Mouse (Mus musculus) myocyte (in vitro differentiated cells): ENCODE data around the gene Chga. TPM values are rescaled to one million over a fixed set of nuclear protein-coding genes. Genes with fewer than 3 reads are reported as not detected.
A peak's percentile ranks its signal among the peaks of the same experiment; 100 is the strongest.

Experiments used
- H3K27me3 ChIP-seq: one replicate; pipeline ENCODE4 v1.6.1; 2011; ENCODE audit not compliant: control insufficient read depth, insufficient read depth, insufficient read length
- H3K36me3 ChIP-seq: one replicate; pipeline ENCODE4 v1.6.1; 2011; ENCODE audit not compliant: control insufficient read depth, insufficient read depth
- H3K4me2 ChIP-seq: one replicate; pipeline ENCODE4 v1.6.1; 2011; ENCODE audit warnings: low read depth, control low read depth
- H3K4me3 ChIP-seq: one replicate; pipeline ENCODE4 v1.5.1; 2011; ENCODE audit warnings: mild to moderate bottlenecking, control low read depth, moderate library complexity
- H3K79me2 ChIP-seq: one replicate; pipeline ENCODE4 v1.6.1; 2011; ENCODE audit not compliant: control insufficient read depth, insufficient read depth
- H3ac ChIP-seq: one replicate; pipeline ENCODE4 v1.6.1; 2011; ENCODE audit not compliant: control insufficient read depth, insufficient read length
- CEBPB ChIP-seq: IDR thresholded peaks from 2 replicates; pipeline ENCODE4 v1.6.1; 2011; ENCODE audit warnings: mild to moderate bottlenecking, moderate library complexity; ENCODE audit not compliant: poor library complexity, insufficient read depth, severe bottlenecking
- E2F4 ChIP-seq: IDR thresholded peaks from one replicate; pipeline ENCODE4 v1.6.1; 2011; ENCODE audit warnings: mild to moderate bottlenecking, control low read depth, moderate library complexity; ENCODE audit not compliant: insufficient read depth
- MAX ChIP-seq: IDR thresholded peaks from one replicate; pipeline ENCODE4 v1.6.1; 2011; ENCODE audit warnings: low read depth, mild to moderate bottlenecking, control low read depth
- MYOD1 ChIP-seq, 3 experiments: IDR thresholded peaks; one replicate each; pipeline ENCODE4 v1.6.1; 2011; ENCODE audit warnings: control low read depth in 2 of 3, low read depth in 2 of 3, mild to moderate bottlenecking in 2 of 3, moderate library complexity in 1 of 3; ENCODE audit not compliant: insufficient read length in 2 of 3, control insufficient read depth in 1 of 3
- MYOG ChIP-seq, 3 experiments: IDR thresholded peaks; one replicate each; pipeline ENCODE4 v1.6.1; 2011; ENCODE audit warnings: control low read depth in 2 of 3, low read depth in 2 of 3, mild to moderate bottlenecking in 2 of 3; ENCODE audit not compliant: insufficient read length in 2 of 3, control insufficient read depth in 1 of 3, insufficient read depth in 1 of 3
- POLR2A ChIP-seq: IDR thresholded peaks from one replicate; pipeline ENCODE4 v1.6.1; 2011; ENCODE audit warnings: low read depth, mild to moderate bottlenecking, control low read depth, moderate library complexity; ENCODE audit not compliant: insufficient read length
- POLR2AphosphoS2 ChIP-seq: IDR thresholded peaks from one replicate; pipeline ENCODE4 v1.6.1; 2011; ENCODE audit warnings: low read depth, control low read depth; ENCODE audit not compliant: insufficient read length
- REST ChIP-seq: IDR thresholded peaks from one replicate; pipeline ENCODE4 v1.6.1; 2011; ENCODE audit warnings: mild to moderate bottlenecking, control low read depth, moderate library complexity; ENCODE audit not compliant: insufficient read depth, insufficient read length
- SRF ChIP-seq: IDR thresholded peaks from one replicate; pipeline ENCODE4 v1.6.1; 2011; ENCODE audit warnings: low read depth; ENCODE audit not compliant: control insufficient read depth, insufficient read length
- TCF12 ChIP-seq: IDR thresholded peaks from one replicate; pipeline ENCODE4 v1.6.1; 2011; ENCODE audit warnings: mild to moderate bottlenecking, control low read depth; ENCODE audit not compliant: poor library complexity, insufficient read depth, severe bottlenecking
- TCF3 ChIP-seq: IDR thresholded peaks from one replicate; pipeline ENCODE4 v1.6.1; 2011; ENCODE audit warnings: low read depth, control low read depth; ENCODE audit not compliant: insufficient read length
- USF1 ChIP-seq: IDR thresholded peaks from one replicate; pipeline ENCODE4 v1.6.1; 2011; ENCODE audit warnings: low read depth, mild to moderate bottlenecking, control low read depth, moderate library complexity
- polyA plus RNA-seq: library from polyadenylated mRNA; unstranded; fragments of >200 nt; fragmentation: generic; extraction: Trizol; gene quantifications from one replicate; pipeline ENCODE4 v1.2.1, GENCODE M21; 2012; ENCODE audit warnings: missing spikeins

The Chga gene
- polyA plus RNA-seq, 1 experiment: not detected

DNA sequence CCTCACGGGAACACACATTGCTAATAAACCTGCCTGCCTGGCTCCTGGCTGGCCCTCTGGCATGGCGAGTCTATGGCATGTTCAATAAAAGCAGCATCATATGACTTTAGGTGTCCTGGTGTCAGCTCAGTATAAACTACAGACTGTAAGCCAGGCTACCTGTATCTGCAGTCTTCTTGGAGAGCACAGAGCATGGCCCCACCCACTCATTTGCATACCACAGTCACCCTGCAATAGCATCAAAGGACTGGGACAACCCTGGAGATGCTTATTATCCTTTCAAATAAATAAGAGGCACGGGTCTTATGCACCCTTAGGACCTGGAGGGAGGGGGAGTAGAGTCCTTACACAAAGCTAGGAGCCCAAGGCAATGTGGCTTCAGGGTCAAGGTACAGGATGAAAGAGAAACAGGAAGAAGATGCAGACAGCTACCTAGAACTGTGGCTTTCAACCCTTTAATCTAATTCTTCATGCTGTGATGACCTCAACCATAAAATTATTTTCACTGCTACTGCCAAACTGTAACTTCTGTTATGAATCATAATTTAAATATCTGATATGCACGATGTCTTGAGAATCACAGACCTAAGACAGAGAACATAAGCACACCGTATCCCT, 26.9 kb downstream of the Chga start:
- no peak overlapping the region for H3K4me3 ChIP-seq

DNA sequence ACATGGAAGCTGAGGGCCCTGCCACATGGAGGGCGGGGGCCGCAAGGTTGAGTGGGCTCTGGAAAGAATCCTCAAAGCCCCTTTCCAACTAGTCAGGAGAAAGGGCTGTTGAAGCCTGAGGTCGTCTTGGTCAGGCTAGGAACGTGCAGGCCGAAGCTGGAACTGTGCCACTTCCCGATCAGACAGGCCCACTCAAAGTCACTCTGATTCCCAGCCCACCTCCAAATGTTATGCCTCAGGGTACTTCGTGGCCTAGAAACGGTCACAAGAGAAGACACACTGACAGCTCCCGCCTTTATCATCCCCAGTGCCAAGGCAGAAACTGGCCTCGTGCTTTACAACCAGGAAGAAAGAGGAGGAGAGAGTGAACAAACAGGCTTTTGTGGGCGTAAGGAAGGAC, 27.7 kb downstream of the Chga start:
- TF ChIP-seq USF1: no peak
- TF ChIP-seq POLR2A: no peak
- TF ChIP-seq POLR2AphosphoS2: no peak
- no peak for TF ChIP-seq REST
- TF ChIP-seq MYOG (IDR thresholded peaks at IDR 0.05; ENCODE audit: control insufficient read depth in 1 of 3, insufficient read depth in 1 of 3, insufficient read length in 2 of 3, low read depth in 2 of 3): no peak
- no peak for TF ChIP-seq SRF
- no peak for TF ChIP-seq TCF12
- TF ChIP-seq MAX: no peak
- TF ChIP-seq E2F4: no peak
- no peak for TF ChIP-seq CEBPB
- TF ChIP-seq TCF3: no peak
- TF ChIP-seq MYOD1 (IDR thresholded peaks at IDR 0.05; ENCODE audit: control insufficient read depth in 1 of 3, insufficient read length in 2 of 3, low read depth in 2 of 3): no peak
- no peaks in the 10 kb centered on the region for H3K36me3 ChIP-seq
- no peaks in the 10 kb centered on the region for H3K27me3 ChIP-seq
- H3K4me3 ChIP-seq: no peak overlapping the region
- no peak overlapping the region for H3ac ChIP-seq
- no peaks in the 10 kb centered on the region for H3K79me2 ChIP-seq
- no peak overlapping the region for H3K4me2 ChIP-seq

More for the DNA sequence above, 26.9 kb downstream of the Chga start:
- Histone ChIP-seq H3K79me2 (no peaks in the 10 kb centered on the region), H3K27me3 (no peaks in the 10 kb centered on the region), H3ac (no peak overlapping the region), H3K36me3 (no peaks in the 10 kb centered on the region), H3K4me2 (no peak overlapping the region)
- TF ChIP-seq SRF (no peak), USF1 (no peak), CEBPB (no peak), MYOD1 (IDR thresholded peaks at IDR 0.05; ENCODE audit: control insufficient read depth in 1 of 3, insufficient read length in 2 of 3, low read depth in 2 of 3) (no peak), MYOG (IDR thresholded peaks at IDR 0.05; ENCODE audit: control insufficient read depth in 1 of 3, insufficient read depth in 1 of 3, insufficient read length in 2 of 3, low read depth in 2 of 3) (no peak), POLR2A (no peak), REST (no peak)

DNA sequence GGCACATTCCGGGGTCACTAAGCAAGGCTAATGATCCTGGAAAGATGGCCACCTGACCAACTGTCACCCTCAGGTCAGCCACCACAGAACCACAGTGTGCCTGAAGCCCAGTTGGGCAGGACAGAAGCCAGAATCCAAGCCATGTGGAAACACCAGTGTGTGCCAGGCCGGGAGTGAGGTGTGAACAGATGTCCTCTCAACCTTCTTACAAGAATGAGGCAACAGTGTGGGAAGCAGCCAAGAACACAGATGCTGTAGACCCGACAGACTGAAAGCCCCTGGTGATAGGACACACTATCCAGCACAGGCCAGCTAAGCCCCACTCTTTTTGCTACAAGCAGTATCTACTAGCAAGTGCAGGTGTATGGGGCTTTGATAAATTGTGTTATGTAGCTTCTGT, 30.6 kb downstream of the Chga start:
- no peak overlapping the region for H3ac ChIP-seq
- no peaks in the 10 kb centered on the region for H3K79me2 ChIP-seq
- no peak overlapping the region for H3K4me3 ChIP-seq
- H3K27me3 ChIP-seq: no peaks in the 10 kb centered on the region
- TF ChIP-seq MYOD1 (IDR thresholded peaks at IDR 0.05; ENCODE audit: control insufficient read depth in 1 of 3, insufficient read length in 2 of 3, low read depth in 2 of 3) (peak in 1 of 3 experiments; percentile 67), MYOG (IDR thresholded peaks at IDR 0.05; ENCODE audit: control insufficient read depth in 1 of 3, insufficient read depth in 1 of 3, insufficient read length in 2 of 3, low read depth in 2 of 3) (peak; percentile 9 to 82 (median 30)), CEBPB (no peak), POLR2AphosphoS2 (no peak), TCF3 (peak; percentile 24), USF1 (no peak)
- no peak overlapping the region for H3K4me2 ChIP-seq
- H3K36me3 ChIP-seq: no peaks in the 10 kb centered on the region

DNA sequence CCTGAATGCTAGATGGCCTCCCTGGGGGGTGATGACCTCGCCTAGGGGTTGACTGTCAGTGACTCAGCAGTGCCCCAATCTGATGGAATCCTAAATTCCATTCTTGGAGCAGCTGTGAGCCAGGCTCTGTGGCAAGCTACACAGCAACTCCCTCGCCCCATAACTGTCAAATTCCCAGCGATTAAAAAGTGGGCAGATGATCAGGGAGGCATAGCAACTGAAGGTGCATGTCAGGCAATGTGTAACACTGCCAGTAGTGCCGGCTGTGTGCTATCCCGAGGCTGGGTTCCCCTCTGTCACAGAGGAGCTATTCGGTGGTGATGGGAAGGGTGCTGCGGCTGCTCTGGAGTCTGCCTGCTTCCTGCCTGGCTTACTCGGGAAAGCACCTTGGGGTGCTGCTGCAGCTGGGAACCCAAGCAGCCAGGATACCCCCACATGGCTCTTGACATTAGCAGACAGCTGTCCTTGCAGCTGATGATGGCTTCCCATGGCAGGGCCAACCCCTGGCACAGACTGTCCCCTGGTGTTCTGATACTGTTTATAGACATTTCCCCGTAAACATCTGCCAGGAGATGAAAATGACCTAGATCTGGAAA, 31.6 kb downstream of the Chga start:
- Histone ChIP-seq H3ac (no peak overlapping the region), H3K4me2 (no peak overlapping the region), H3K36me3 (no peaks in the 10 kb centered on the region), H3K4me3 (no peak overlapping the region), H3K79me2 (no peaks in the 10 kb centered on the region), H3K27me3 (no peaks in the 10 kb centered on the region)
- TF ChIP-seq CEBPB: no peak
- TF ChIP-seq TCF3: peak; percentile 4
- TF ChIP-seq E2F4: no peak
- no peak for TF ChIP-seq POLR2AphosphoS2
- no peak for TF ChIP-seq REST
- TF ChIP-seq MYOG (IDR thresholded peaks at IDR 0.05; ENCODE audit: control insufficient read depth in 1 of 3, insufficient read depth in 1 of 3, insufficient read length in 2 of 3, low read depth in 2 of 3): peak in 1 of 3 experiments; percentile 63
- peak; percentile 21 for TF ChIP-seq TCF12
- no peak for TF ChIP-seq POLR2A
- TF ChIP-seq MAX: no peak
- TF ChIP-seq MYOD1 (IDR thresholded peaks at IDR 0.05; ENCODE audit: control insufficient read depth in 1 of 3, insufficient read length in 2 of 3, low read depth in 2 of 3): peak in 2 of 3 experiments; percentile 12 to 72
- no peak for TF ChIP-seq USF1
- no peak for TF ChIP-seq SRF

GRCm38 (mm10) chr12:102587106-102587505, 32.3 kb downstream of the Chga start:
- no peaks in the 10 kb centered on the region for H3K79me2 ChIP-seq
- TF ChIP-seq REST: no peak
- TF ChIP-seq TCF3: no peak
- TF ChIP-seq CEBPB: no peak
- TF ChIP-seq MYOD1 (IDR thresholded peaks at IDR 0.05; ENCODE audit: control insufficient read depth in 1 of 3, insufficient read length in 2 of 3, low read depth in 2 of 3): no peak
- no peak for TF ChIP-seq POLR2AphosphoS2
- no peak for TF ChIP-seq POLR2A
- no peak for TF ChIP-seq MYOG (IDR thresholded peaks at IDR 0.05; ENCODE audit: control insufficient read depth in 1 of 3, insufficient read depth in 1 of 3, insufficient read length in 2 of 3, low read depth in 2 of 3)
- no peak for TF ChIP-seq E2F4
- no peak for TF ChIP-seq TCF12
- no peak for TF ChIP-seq USF1
- TF ChIP-seq MAX: no peak
- no peak for TF ChIP-seq SRF
- no peaks in the 10 kb centered on the region for H3K36me3 ChIP-seq
- no peak overlapping the region for H3K4me2 ChIP-seq
- H3K27me3 ChIP-seq: no peaks in the 10 kb centered on the region
- H3K4me3 ChIP-seq: no peak overlapping the region
- H3ac ChIP-seq: no peak overlapping the region
